Mouse (Mus musculus) small intestine, adult 2 months (tissue): ENCODE data around the gene Msantd1.

Experiments used
- CTCF ChIP-seq: fragments of 200-500 bp; IDR thresholded peaks from 2 replicates; pipeline ENCODE4 v1.5.1; 2012; ENCODE audit warnings: low read depth, mild to moderate bottlenecking, control low read depth, inconsistent platforms, low read length, moderate library complexity, mixed read lengths; ENCODE audit not compliant: insufficient replicate concordance, insufficient read length; ENCODE audit errors: extremely low read depth
- POLR2A ChIP-seq: fragments of 200-500 bp; IDR thresholded peaks from 2 replicates; pipeline ENCODE4 v1.6.1; 2012; ENCODE audit warnings: low read depth, mild to moderate bottlenecking, control low read depth, inconsistent platforms, low read length, moderate library complexity

GRCm38 (mm10) chr5:34907910-34908725 lies at the start of gene Msantd1:
- no peak for TF ChIP-seq CTCF
- TF ChIP-seq POLR2A: no peak
